Mouse (Mus musculus) erythroblast, embryonic 14.5 days (primary cell): ENCODE measurements around the gene Gpsm3.

Experiments used
- GATA1 ChIP-seq: IDR thresholded peaks from 2 replicates; pipeline ENCODE4 v1.6.1; 2012; ENCODE audit warnings: low read length, inconsistent platforms, mixed read lengths
- TAL1 ChIP-seq: IDR thresholded peaks from 3 replicates; pipeline ENCODE4 v1.6.1; 2012; ENCODE audit warnings: low read length, inconsistent platforms, mixed read lengths

GRCm38 (mm10) chr17:34611050-34611449 lies 21.4 kb downstream of the Gpsm3 start:
- TF ChIP-seq GATA1 (no peak), TAL1 (no peak)
